Mouse (Mus musculus) ES-E14 (cell line): Measurements from ENCODE around the gene Fam3b. TPM values are rescaled to one million over a fixed set of nuclear protein-coding genes. Genes with fewer than 3 reads are reported as not detected.

Source experiments
- DNase-seq: peaks from one replicate; pipeline ENCODE4 v3.0.0-alpha.2; 2013; ENCODE audit warnings: low read depth, low spot score
- H3K27ac ChIP-seq: 2 replicates; pipeline ENCODE4 v1.5.1; 2012; ENCODE audit warnings: low read depth, mild to moderate bottlenecking, low read length, moderate library complexity, mixed read lengths; ENCODE audit not compliant: poor library complexity, insufficient read depth, severe bottlenecking
- H3K36me3 ChIP-seq: 2 replicates; pipeline ENCODE4 v1.6.1; 2012; ENCODE audit warnings: mild to moderate bottlenecking, low read length, moderate library complexity, mixed read lengths; ENCODE audit not compliant: control insufficient read depth, poor library complexity, insufficient read depth, severe bottlenecking
- H3K4me1 ChIP-seq, 2 experiments: fragments of 150-350 bp in 1 of 2; sonication (generic) in 1 of 2; 2 replicates each; pipeline ENCODE4 v1.6.1; 2012; ENCODE audit warnings: low read length in 2 of 2, mild to moderate bottlenecking in 1 of 2, mixed read lengths in 1 of 2; ENCODE audit not compliant: control insufficient read depth in 2 of 2, insufficient read depth in 2 of 2, poor library complexity in 1 of 2
- H3K4me3 ChIP-seq, 2 experiments: fragments of 150-350 bp in 1 of 2; sonication (generic) in 1 of 2; 2 replicates each; pipeline ENCODE4 v1.5.1; 2012; ENCODE audit warnings: low read length in 2 of 2, low read depth in 1 of 2, mild to moderate bottlenecking in 1 of 2, mixed read lengths in 1 of 2; ENCODE audit not compliant: insufficient read depth in 1 of 2, poor library complexity in 1 of 2, severe bottlenecking in 1 of 2
- H3K9ac ChIP-seq: 2 replicates; pipeline ENCODE4 v1.6.1; 2012; ENCODE audit warnings: low read depth, mild to moderate bottlenecking, low read length, mixed read lengths; ENCODE audit not compliant: poor library complexity, insufficient read depth, severe bottlenecking
- H3K9me3 ChIP-seq: fragments of 150-350 bp; sonication (generic); 2 replicates; pipeline ENCODE4 v1.6.1; 2012; ENCODE audit warnings: low read depth, mild to moderate bottlenecking, low read length; ENCODE audit not compliant: control insufficient read depth, insufficient read depth
- CHD2 ChIP-seq: IDR thresholded peaks from 2 replicates; pipeline ENCODE4 v1.6.1; 2014; ENCODE audit warnings: mild to moderate bottlenecking, low read depth, low read length, inconsistent platforms
- HCFC1 ChIP-seq: IDR thresholded peaks from 2 replicates; pipeline ENCODE4 v1.6.1; 2012; ENCODE audit warnings: low read length, inconsistent platforms, borderline replicate concordance; ENCODE audit not compliant: insufficient read depth
- MAFK ChIP-seq: IDR thresholded peaks from 2 replicates; pipeline ENCODE4 v1.6.1; 2014; ENCODE audit warnings: mild to moderate bottlenecking, low read depth, low read length, inconsistent platforms; ENCODE audit not compliant: insufficient read depth
- ZC3H11A ChIP-seq: IDR thresholded peaks from 2 replicates; pipeline ENCODE4 v1.6.1; 2012; ENCODE audit warnings: low read depth, mild to moderate bottlenecking, inconsistent platforms, low read length, borderline replicate concordance
- ZNF384 ChIP-seq: IDR thresholded peaks from 2 replicates; pipeline ENCODE4 v1.6.1; 2012; ENCODE audit warnings: low read depth, low read length, inconsistent platforms
- in situ Hi-C, 2 experiments: fragments of 600-800 bp; cut with MboI; formaldehyde crosslinking; loops; one replicate each; pipeline ENCODE4 v1.15.1; 2025; ENCODE audit warnings: low sequenced_read_pairs in 2 of 2, inconsistent platforms in 1 of 2; ENCODE audit not compliant: unreplicated experiment in 2 of 2
- total RNA-seq: library from RNA; depleted of rRNA; stranded (reverse); fragments of 300-350 nt; gene quantifications from 2 replicates; pipeline ENCODE4 v1.2.3, GENCODE M21; 2012; rRNA removed

Gene Fam3b
- total RNA-seq, 1 experiment = 2.5 TPM

GRCm38 (mm10) chr16:97428026-97428425 is 86.6 kb downstream of the Fam3b start:
- no peaks in the 10 kb centered on the region for H3K9me3 ChIP-seq
- DNase-seq = no peak
- H3K36me3 ChIP-seq = no peaks in the 10 kb centered on the region
- TF ChIP-seq ZNF384 (no peak), MAFK (no peak), HCFC1 (no peak), ZC3H11A (no peak), CHD2 (no peak)
- no peak overlapping the region for H3K4me3 ChIP-seq
- no peaks in the 10 kb centered on the region for H3K4me1 ChIP-seq
- in situ Hi-C loops = no loop called here
- H3K9ac ChIP-seq = no peak overlapping the region
- H3K27ac ChIP-seq = no peak overlapping the region

GRCm38 (mm10) chr16:97423627-97424026 is 91.0 kb downstream of the Fam3b start:
- no peak overlapping the region for H3K27ac ChIP-seq
- in situ Hi-C loops = no loop called here
- no peak overlapping the region for H3K4me3 ChIP-seq
- H3K4me1 ChIP-seq = no peaks in the 10 kb centered on the region
- H3K9me3 ChIP-seq = no peaks in the 10 kb centered on the region
- no peak for TF ChIP-seq HCFC1
- no peak for TF ChIP-seq ZC3H11A
- TF ChIP-seq ZNF384 = no peak
- TF ChIP-seq MAFK = no peak
- TF ChIP-seq CHD2 = no peak
- DNase-seq = no peak
- no peak overlapping the region for H3K9ac ChIP-seq
- H3K36me3 ChIP-seq = no peaks in the 10 kb centered on the region

- no peak overlapping the region for H3K4me3 ChIP-seq
- H3K9me3 ChIP-seq = no peaks in the 10 kb centered on the region
- no peak overlapping the region for H3K9ac ChIP-seq
- TF ChIP-seq ZNF384 = no peak
- TF ChIP-seq MAFK = no peak
- DNase-seq = no peak
- no peaks in the 10 kb centered on the region for H3K4me1 ChIP-seq
- no peak overlapping the region for H3K27ac ChIP-seq
- in situ Hi-C loops = no loop called here
- H3K36me3 ChIP-seq = no peaks in the 10 kb centered on the region
These were observed 92.9 kb downstream of the Fam3b start for GRCm38 (mm10) chr16:97421671-97422070.

Other genes with a start within 250 kb of the Fam3b start
- 0.11 and 0.54 TPM in 2 replicates for gene Bace2, start 158.1 kb downstream of the Fam3b start, total RNA-seq
- 0.36 TPM in 1 of 2 replicates, not detected in the other for gene Mx1, start 51.9 kb downstream of the Fam3b start, total RNA-seq
- gene Tmprss2, start 96.4 kb upstream of the Fam3b start, total RNA-seq = 1.4 and 1.7 TPM in 2 replicates
- 8.0 and 9.7 TPM in 2 replicates for gene Ripk4, start 249.0 kb upstream of the Fam3b start, total RNA-seq